In genomic region chr9:63258768-63259167, GRCm38 (mm10) we compare ENCODE assay signal across 8 mouse cellular contexts.
A peak's percentile ranks its signal among the peaks of the same experiment; 100 is the strongest.
DNase-seq lines count a peak whose midpoint lies in the region; ATAC-seq and TF ChIP-seq lines count a peak whose summit lies in the region.

No protein-coding gene starts in this region.

- peak; percentile 15 for DNase-seq in forebrain, postnatal 0 days
- no peak for DNase-seq in forebrain, embryonic 10.5 days (ENCODE audit: extremely low spot score, low spot score)
- peak; percentile 18 for DNase-seq in liver, adult 2 months (ENCODE audit: extremely low read depth, low read depth, low spot score)
- DNase-seq in liver = no peak
- peak; percentile 43 for DNase-seq in cerebellum, adult 8-10 months
- peak; percentile 27 for DNase-seq in layer of hippocampus, adult 9-11 months
- DNase-seq in gastrocnemius, postnatal 10 days = no peak

- no peak for TF ChIP-seq POLR2A in liver, adult 2 months (IDR thresholded peaks at IDR 0.05; ENCODE audit: extremely low read depth, insufficient read depth, low read length)

- H3K27me3 ChIP-seq in forebrain, postnatal 0 days (ENCODE audit: insufficient read depth, low read length) = no peaks in the 10 kb centered on the region
- no peaks in the 10 kb centered on the region for H3K27me3 ChIP-seq in forebrain, embryonic 10.5 days (ENCODE audit: poor library complexity, severe bottlenecking)
- no peaks in the 10 kb centered on the region for H3K27me3 ChIP-seq in liver, adult 2 months (ENCODE audit: control insufficient read depth, insufficient read depth, low read length)

- TF ChIP-seq CTCF in forebrain, postnatal 0 days (IDR thresholded peaks at IDR 0.05; ENCODE audit: low read depth) = no peak
- no peak for TF ChIP-seq CTCF in liver, adult 2 months (IDR thresholded peaks at IDR 0.05; ENCODE audit: low read depth, low read length)

- WGBS in forebrain, postnatal 0 days = 35% methylated on average over 3 of the region's 3 CpGs
- WGBS in forebrain, embryonic 10.5 days = 82% methylated on average over 3 of the region's 3 CpGs
- 45% methylated on average over 3 of the region's 3 CpGs for WGBS in liver, adult 2 months

- no peak overlapping the region for H3K4me2 ChIP-seq in forebrain, postnatal 0 days (ENCODE audit: low read depth)

- no peaks in the 10 kb centered on the region for H3K9me3 ChIP-seq in forebrain, postnatal 0 days (ENCODE audit: low read length)
- H3K9me3 ChIP-seq in forebrain, embryonic 10.5 days = no peaks in the 10 kb centered on the region

- no peaks in the 10 kb centered on the region for H3K36me3 ChIP-seq in forebrain, postnatal 0 days (ENCODE audit: insufficient read depth)
- H3K36me3 ChIP-seq in forebrain, embryonic 10.5 days (replicated peaks) = peaks cover 32% of the 10 kb centered on the region
- H3K36me3 ChIP-seq in liver, adult 2 months (ENCODE audit: control insufficient read depth, insufficient read depth, low read length) = peaks cover 24% of the 10 kb centered on the region; the same call in 1 of the 2 replicates

- H3K4me3 ChIP-seq in forebrain, postnatal 0 days (ENCODE audit: low read depth, low read length) = no peak overlapping the region
- no peak overlapping the region for H3K4me3 ChIP-seq in forebrain, embryonic 10.5 days
- H3K4me3 ChIP-seq in liver, adult 2 months (ENCODE audit: insufficient read depth, low read depth, low read length) = no peak overlapping the region

- no peaks in the 10 kb centered on the region for H3K79me2 ChIP-seq in liver, adult 2 months (ENCODE audit: control insufficient read depth, insufficient read depth, low read length)

- ATAC-seq in forebrain, postnatal 0 days = no peak
- ATAC-seq in CD4-positive, CD25-positive, alpha-beta regulatory T cell, adult 4 months = no peak

- 0 out of 2 replicates have a peak, but pooled peaks cover 4% of the 10 kb centered on the region for H3K4me1 ChIP-seq in forebrain, postnatal 0 days (ENCODE audit: insufficient read depth)
- H3K4me1 ChIP-seq in forebrain, embryonic 10.5 days = peaks cover 25% of the 10 kb centered on the region
- H3K4me1 ChIP-seq in liver, adult 2 months (ENCODE audit: control insufficient read depth, insufficient read depth, low read length) = no peaks in the 10 kb centered on the region

- H3K27ac ChIP-seq in forebrain, postnatal 0 days (ENCODE audit: low read depth, low read length) = no peak overlapping the region
- H3K27ac ChIP-seq in forebrain, embryonic 10.5 days = no peak overlapping the region
- H3K27ac ChIP-seq in liver, adult 2 months (replicated peaks; ENCODE audit: insufficient read depth, low read depth, low read length) = no peak overlapping the region

- H3K9ac ChIP-seq in forebrain, postnatal 0 days = no peak overlapping the region
- no peak overlapping the region for H3K9ac ChIP-seq in liver, adult 2 months (ENCODE audit: low read depth, low read length)

Comparison
In these comparisons a context has a peak if more than half of its experiments do, and no peak if none do; other contexts are left out.
1. DNase-seq: peak in forebrain, postnatal 0 days (single experiment), liver, adult 2 months (single experiment), cerebellum, adult 8-10 months (single experiment) and layer of hippocampus, adult 9-11 months (single experiment); none in forebrain, embryonic 10.5 days (single experiment), liver (single experiment) and gastrocnemius, postnatal 10 days (single experiment).